Mouse (Mus musculus): ENCODE data around the gene Trpc4. TPM values are rescaled to one million over a fixed set of nuclear protein-coding genes. Genes with fewer than 3 reads are reported as not detected.

Gene Trpc4
- polyA plus RNA-seq, 1 experiment: not detected

- Histone ChIP-seq H3K27me3 (ENCODE audit: control insufficient read depth, insufficient read depth, low read length) (no peaks in the 10 kb centered on the region), H3K4me3 (ENCODE audit: extremely low read depth, insufficient read depth, insufficient read length) (no peak overlapping the region), H3K4me1 (ENCODE audit: control insufficient read depth, insufficient read depth, insufficient read length) (no peaks in the 10 kb centered on the region), H3K27ac (ENCODE audit: insufficient read depth, low read length) (no peak overlapping the region), H3K36me3 (ENCODE audit: control insufficient read depth, insufficient read depth, low read length) (no peaks in the 10 kb centered on the region)
- no peak for DNase-seq (ENCODE audit: low read depth in 1 of 2, low spot score in 2 of 2)
- no peak for TF ChIP-seq CTCF (IDR thresholded peaks at IDR 0.05; ENCODE audit: extremely low read depth, insufficient read depth, insufficient read length, insufficient replicate concordance)
- no peak for TF ChIP-seq POLR2A (IDR thresholded peaks at IDR 0.05; ENCODE audit: low read depth, low read length)
Observed at GRCm38 (mm10) chr3:54170701-54171100, 14.9 kb downstream of the Trpc4 start.

GRCm38 (mm10) chr3:54177296-54177695, 21.5 kb downstream of the Trpc4 start:
- WGBS: 100% methylated on average over 1 of the region's 1 CpGs
- TF ChIP-seq POLR2A (IDR thresholded peaks at IDR 0.05; ENCODE audit: low read depth, low read length) (no peak), CTCF (IDR thresholded peaks at IDR 0.05; ENCODE audit: extremely low read depth, insufficient read depth, insufficient read length, insufficient replicate concordance) (no peak)
- H3K36me3 ChIP-seq (ENCODE audit: control insufficient read depth, insufficient read depth, low read length): no peaks in the 10 kb centered on the region
- no peak overlapping the region for H3K4me3 ChIP-seq (ENCODE audit: extremely low read depth, insufficient read depth, insufficient read length)
- H3K27ac ChIP-seq (ENCODE audit: insufficient read depth, low read length): no peak overlapping the region
- no peaks in the 10 kb centered on the region for H3K4me1 ChIP-seq (ENCODE audit: control insufficient read depth, insufficient read depth, insufficient read length)
- H3K27me3 ChIP-seq (ENCODE audit: control insufficient read depth, insufficient read depth, low read length): no peaks in the 10 kb centered on the region
- no peak for DNase-seq (ENCODE audit: low read depth in 1 of 2, low spot score in 2 of 2)

- no peaks in the 10 kb centered on the region for H3K36me3 ChIP-seq (ENCODE audit: control insufficient read depth, insufficient read depth, low read length)
- no peak overlapping the region for H3K4me3 ChIP-seq (ENCODE audit: extremely low read depth, insufficient read depth, insufficient read length)
- WGBS: 72% methylated on average over 6 of the region's 6 CpGs
- no peak for DNase-seq (ENCODE audit: low read depth in 1 of 2, low spot score in 2 of 2)
- no peaks in the 10 kb centered on the region for H3K27me3 ChIP-seq (ENCODE audit: control insufficient read depth, insufficient read depth, low read length)
- no peaks in the 10 kb centered on the region for H3K4me1 ChIP-seq (ENCODE audit: control insufficient read depth, insufficient read depth, insufficient read length)
- H3K27ac ChIP-seq (ENCODE audit: insufficient read depth, low read length): no peak overlapping the region
- no peak for TF ChIP-seq CTCF (IDR thresholded peaks at IDR 0.05; ENCODE audit: extremely low read depth, insufficient read depth, insufficient read length, insufficient replicate concordance)
- TF ChIP-seq POLR2A (IDR thresholded peaks at IDR 0.05; ENCODE audit: low read depth, low read length): no peak
Observed at GRCm38 (mm10) chr3:54190932-54191668, 35.3 kb downstream of the Trpc4 start.

- no peaks in the 10 kb centered on the region for H3K27me3 ChIP-seq (ENCODE audit: control insufficient read depth, insufficient read depth, low read length)
- DNase-seq (ENCODE audit: low read depth in 1 of 2, low spot score in 2 of 2): no peak
- no peak overlapping the region for H3K27ac ChIP-seq (ENCODE audit: insufficient read depth, low read length)
- no peaks in the 10 kb centered on the region for H3K4me1 ChIP-seq (ENCODE audit: control insufficient read depth, insufficient read depth, insufficient read length)
- TF ChIP-seq POLR2A (IDR thresholded peaks at IDR 0.05; ENCODE audit: low read depth, low read length): no peak
- no peaks in the 10 kb centered on the region for H3K36me3 ChIP-seq (ENCODE audit: control insufficient read depth, insufficient read depth, low read length)
- H3K4me3 ChIP-seq (ENCODE audit: extremely low read depth, insufficient read depth, insufficient read length): no peak overlapping the region
- 79% methylated on average over 5 of the region's 5 CpGs for WGBS
Observed at GRCm38 (mm10) chr3:54201231-54201630, 45.4 kb downstream of the Trpc4 start.

- 67% methylated on average over 5 of the region's 5 CpGs for WGBS
- no peaks in the 10 kb centered on the region for H3K36me3 ChIP-seq (ENCODE audit: control insufficient read depth, insufficient read depth, low read length)
- no peak for DNase-seq (ENCODE audit: low read depth in 1 of 2, low spot score in 2 of 2)
- H3K4me1 ChIP-seq (ENCODE audit: control insufficient read depth, insufficient read depth, insufficient read length): no peaks in the 10 kb centered on the region
- no peak overlapping the region for H3K27ac ChIP-seq (ENCODE audit: insufficient read depth, low read length)
- no peaks in the 10 kb centered on the region for H3K27me3 ChIP-seq (ENCODE audit: control insufficient read depth, insufficient read depth, low read length)
- H3K4me3 ChIP-seq (ENCODE audit: extremely low read depth, insufficient read depth, insufficient read length): no peak overlapping the region
- TF ChIP-seq CTCF (IDR thresholded peaks at IDR 0.05; ENCODE audit: extremely low read depth, insufficient read depth, insufficient read length, insufficient replicate concordance) (no peak), POLR2A (IDR thresholded peaks at IDR 0.05; ENCODE audit: low read depth, low read length) (no peak)
Observed at GRCm38 (mm10) chr3:54204386-54204785, 48.6 kb downstream of the Trpc4 start.

- Histone ChIP-seq H3K4me1 (ENCODE audit: control insufficient read depth, insufficient read depth, insufficient read length) (no peaks in the 10 kb centered on the region), H3K36me3 (ENCODE audit: control insufficient read depth, insufficient read depth, low read length) (no peaks in the 10 kb centered on the region), H3K27me3 (ENCODE audit: control insufficient read depth, insufficient read depth, low read length) (no peaks in the 10 kb centered on the region), H3K4me3 (ENCODE audit: extremely low read depth, insufficient read depth, insufficient read length) (no peak overlapping the region), H3K27ac (ENCODE audit: insufficient read depth, low read length) (no peak overlapping the region)
- no peak for DNase-seq (ENCODE audit: low read depth in 1 of 2, low spot score in 2 of 2)
- 62% methylated on average over 3 of the region's 3 CpGs for WGBS
- TF ChIP-seq CTCF (IDR thresholded peaks at IDR 0.05; ENCODE audit: extremely low read depth, insufficient read depth, insufficient read length, insufficient replicate concordance) (no peak), POLR2A (IDR thresholded peaks at IDR 0.05; ENCODE audit: low read depth, low read length) (no peak)
Observed at GRCm38 (mm10) chr3:54210112-54210511, 54.3 kb downstream of the Trpc4 start.

- no peak for TF ChIP-seq CTCF (IDR thresholded peaks at IDR 0.05; ENCODE audit: extremely low read depth, insufficient read depth, insufficient read length, insufficient replicate concordance)
- TF ChIP-seq POLR2A (IDR thresholded peaks at IDR 0.05; ENCODE audit: low read depth, low read length): no peak
- Histone ChIP-seq H3K4me3 (ENCODE audit: extremely low read depth, insufficient read depth, insufficient read length) (no peak overlapping the region), H3K27ac (ENCODE audit: insufficient read depth, low read length) (no peak overlapping the region), H3K27me3 (ENCODE audit: control insufficient read depth, insufficient read depth, low read length) (no peaks in the 10 kb centered on the region), H3K4me1 (ENCODE audit: control insufficient read depth, insufficient read depth, insufficient read length) (no peaks in the 10 kb centered on the region), H3K36me3 (ENCODE audit: control insufficient read depth, insufficient read depth, low read length) (no peaks in the 10 kb centered on the region)
- 82% methylated on average over 1 of the region's 1 CpGs for WGBS
- DNase-seq (ENCODE audit: low read depth in 1 of 2, low spot score in 2 of 2): no peak
Observed at GRCm38 (mm10) chr3:54211441-54211840, 55.6 kb downstream of the Trpc4 start.

Data from spleen, adult 2 months (tissue).